Mouse (Mus musculus): ENCODE measurements around the gene 2310034G01Rik. TPM values are rescaled to one million over a fixed set of nuclear protein-coding genes. Genes with fewer than 3 reads are reported as not detected.

2310034G01Rik gene
- polyA plus RNA-seq, 1 experiment from 2014 or later: 1.0 TPM

GRCm38 (mm10) chr19:46382275-46382674 lies 32.2 kb upstream of the 2310034G01Rik start:
- WGBS: 92% methylated on average over 9 of the region's 9 CpGs

GRCm38 (mm10) chr19:46375891-46376290 lies 25.8 kb upstream of the 2310034G01Rik start:
- H3K27me3 ChIP-seq (replicated peaks; ENCODE audit: low read depth, poor library complexity, severe bottlenecking): no peaks in the 10 kb centered on the region
- H3K4me3 ChIP-seq: no peak overlapping the region
- peaks cover 55% of the 10 kb centered on the region for H3K36me3 ChIP-seq (replicated peaks)
- no peak for DNase-seq (ENCODE audit: low spot score)
- no peaks in the 10 kb centered on the region for H3K9me3 ChIP-seq
- peaks cover 14% of the 10 kb centered on the region for H3K4me1 ChIP-seq
- WGBS: 52% methylated on average over 4 of the region's 4 CpGs
- H3K27ac ChIP-seq (replicated peaks): no peak overlapping the region

More at GRCm38 (mm10) chr19:46382275-46382674, 32.2 kb upstream of the 2310034G01Rik start:
- no peak overlapping the region for H3K4me3 ChIP-seq
- no peaks in the 10 kb centered on the region for H3K27me3 ChIP-seq (replicated peaks; ENCODE audit: low read depth, poor library complexity, severe bottlenecking)
- no peak for DNase-seq (ENCODE audit: low spot score)
- H3K9me3 ChIP-seq: no peaks in the 10 kb centered on the region
- no peaks in the 10 kb centered on the region for H3K4me1 ChIP-seq
- no peak overlapping the region for H3K27ac ChIP-seq (replicated peaks)
- H3K36me3 ChIP-seq (replicated peaks): peaks cover 97% of the 10 kb centered on the region

- 76% methylated on average over 5 of the region's 5 CpGs for WGBS
- Histone ChIP-seq H3K4me3 (no peak overlapping the region), H3K4me1 (peaks cover 14% of the 10 kb centered on the region), H3K9me3 (no peaks in the 10 kb centered on the region), H3K27ac (replicated peaks) (no peak overlapping the region), H3K36me3 (replicated peaks) (peaks cover 51% of the 10 kb centered on the region), H3K27me3 (replicated peaks; ENCODE audit: low read depth, poor library complexity, severe bottlenecking) (no peaks in the 10 kb centered on the region)
- DNase-seq (ENCODE audit: low spot score): no peak
Measured at GRCm38 (mm10) chr19:46375489-46375888, 25.4 kb upstream of the 2310034G01Rik start.

- WGBS: 47% methylated on average over 21 of the region's 21 CpGs
- Histone ChIP-seq H3K27me3 (replicated peaks; ENCODE audit: low read depth, poor library complexity, severe bottlenecking) (no peaks in the 10 kb centered on the region), H3K27ac (replicated peaks) (peak overlapping the region; percentile 24; the same call in 1 of the 2 replicates), H3K9me3 (no peaks in the 10 kb centered on the region), H3K36me3 (replicated peaks) (peaks cover 41% of the 10 kb centered on the region), H3K4me1 (peaks cover 14% of the 10 kb centered on the region), H3K4me3 (no peak overlapping the region)
- DNase-seq (ENCODE audit: low spot score): no peak
Measured at GRCm38 (mm10) chr19:46374477-46375088, 24.5 kb upstream of the 2310034G01Rik start.

- peak; percentile 47 for DNase-seq (ENCODE audit: low spot score)
- Histone ChIP-seq H3K9me3 (no peaks in the 10 kb centered on the region), H3K4me1 (peaks cover 2% of the 10 kb centered on the region), H3K4me3 (no peak overlapping the region), H3K27ac (replicated peaks) (no peak overlapping the region), H3K27me3 (replicated peaks; ENCODE audit: low read depth, poor library complexity, severe bottlenecking) (no peaks in the 10 kb centered on the region), H3K36me3 (replicated peaks) (no peaks in the 10 kb centered on the region)
- WGBS: 31% methylated on average over 4 of the region's 4 CpGs
Measured at GRCm38 (mm10) chr19:46369204-46369603, 19.1 kb upstream of the 2310034G01Rik start.

- no peaks in the 10 kb centered on the region for H3K4me1 ChIP-seq
- H3K4me3 ChIP-seq: no peak overlapping the region
- 87% methylated on average over 23 of the region's 23 CpGs for WGBS
- no peaks in the 10 kb centered on the region for H3K27me3 ChIP-seq (replicated peaks; ENCODE audit: low read depth, poor library complexity, severe bottlenecking)
- no peaks in the 10 kb centered on the region for H3K36me3 ChIP-seq (replicated peaks)
- H3K9me3 ChIP-seq: no peaks in the 10 kb centered on the region
- DNase-seq (ENCODE audit: low spot score): no peak
- no peak overlapping the region for H3K27ac ChIP-seq (replicated peaks)
Measured at GRCm38 (mm10) chr19:46367798-46368590, 17.9 kb upstream of the 2310034G01Rik start.

- 86% methylated on average over 11 of the region's 11 CpGs for WGBS
- H3K4me3 ChIP-seq: no peak overlapping the region
- no peak overlapping the region for H3K27ac ChIP-seq (replicated peaks)
- H3K4me1 ChIP-seq: peaks cover 1% of the 10 kb centered on the region; the same call in 1 of the 2 replicates
- no peaks in the 10 kb centered on the region for H3K36me3 ChIP-seq (replicated peaks)
- peaks cover 7% of the 10 kb centered on the region for H3K27me3 ChIP-seq (replicated peaks; ENCODE audit: low read depth, poor library complexity, severe bottlenecking)
- H3K9me3 ChIP-seq: 0 out of 2 replicates have a peak, but pooled peaks cover 2% of the 10 kb centered on the region
- no peak for DNase-seq (ENCODE audit: low spot score)
Measured at GRCm38 (mm10) chr19:46363294-46364009, 13.3 kb upstream of the 2310034G01Rik start.

GRCm38 (mm10) chr19:46362104-46362503 lies 12.0 kb upstream of the 2310034G01Rik start:
- Histone ChIP-seq H3K9me3 (0 out of 2 replicates have a peak, but pooled peaks cover 2% of the 10 kb centered on the region), H3K4me1 (peaks cover 14% of the 10 kb centered on the region), H3K27ac (replicated peaks) (no peak overlapping the region), H3K4me3 (no peak overlapping the region), H3K36me3 (replicated peaks) (no peaks in the 10 kb centered on the region), H3K27me3 (replicated peaks; ENCODE audit: low read depth, poor library complexity, severe bottlenecking) (peaks cover 21% of the 10 kb centered on the region)
- no peak for DNase-seq (ENCODE audit: low spot score)
- 89% methylated on average over 8 of the region's 8 CpGs for WGBS

- no peaks in the 10 kb centered on the region for H3K36me3 ChIP-seq (replicated peaks)
- no peak overlapping the region; the same call in 1 of the 2 replicates for H3K4me3 ChIP-seq
- no peak overlapping the region for H3K27ac ChIP-seq (replicated peaks)
- no peak for DNase-seq (ENCODE audit: low spot score)
- WGBS: 64% methylated on average over 4 of the region's 4 CpGs
- 0 out of 2 replicates have a peak, but pooled peaks cover 2% of the 10 kb centered on the region for H3K9me3 ChIP-seq
- peaks cover 23% of the 10 kb centered on the region for H3K4me1 ChIP-seq
- peaks cover 26% of the 10 kb centered on the region for H3K27me3 ChIP-seq (replicated peaks; ENCODE audit: low read depth, poor library complexity, severe bottlenecking)
Measured at GRCm38 (mm10) chr19:46358381-46358780, 8.3 kb upstream of the 2310034G01Rik start.

- no peaks in the 10 kb centered on the region for H3K36me3 ChIP-seq (replicated peaks)
- 0 out of 2 replicates have a peak, but pooled peaks cover 2% of the 10 kb centered on the region for H3K9me3 ChIP-seq
- no peak for DNase-seq (ENCODE audit: low spot score)
- peak overlapping the region; percentile 81 for H3K27ac ChIP-seq (replicated peaks)
- H3K4me1 ChIP-seq: peaks cover 23% of the 10 kb centered on the region
- H3K4me3 ChIP-seq: peak overlapping the region; percentile 68
- 19% methylated on average over 25 of the region's 25 CpGs for WGBS
- peaks cover 31% of the 10 kb centered on the region for H3K27me3 ChIP-seq (replicated peaks; ENCODE audit: low read depth, poor library complexity, severe bottlenecking)
Measured at GRCm38 (mm10) chr19:46357344-46358280, 7.5 kb upstream of the 2310034G01Rik start.

GRCm38 (mm10) chr19:46356701-46357138 lies 6.6 kb upstream of the 2310034G01Rik start:
- DNase-seq (ENCODE audit: low spot score): peak; percentile 90
- peak overlapping the region; percentile 68 for H3K4me3 ChIP-seq
- H3K9me3 ChIP-seq: 0 out of 2 replicates have a peak, but pooled peaks cover 2% of the 10 kb centered on the region
- peak overlapping the region; percentile 81 for H3K27ac ChIP-seq (replicated peaks)
- no peaks in the 10 kb centered on the region for H3K36me3 ChIP-seq (replicated peaks)
- WGBS: under 1% methylated on average over 29 of the region's 29 CpGs
- H3K4me1 ChIP-seq: peaks cover 23% of the 10 kb centered on the region
- peaks cover 39% of the 10 kb centered on the region for H3K27me3 ChIP-seq (replicated peaks; ENCODE audit: low read depth, poor library complexity, severe bottlenecking)

Data from embryonic facial prominence, embryonic 10.5 days (tissue).